Mouse (Mus musculus) myocyte (in vitro differentiated cells): Measurements from ENCODE around the gene Matn4. TPM values are rescaled to one million over a fixed set of nuclear protein-coding genes. Genes with fewer than 3 reads are reported as not detected.

ENCODE experiments used
- H3K27me3 ChIP-seq: one replicate; pipeline ENCODE4 v1.6.1; 2011; ENCODE audit not compliant: control insufficient read depth, insufficient read depth, insufficient read length
- H3K36me3 ChIP-seq: one replicate; pipeline ENCODE4 v1.6.1; 2011; ENCODE audit not compliant: control insufficient read depth, insufficient read depth
- H3K4me2 ChIP-seq: one replicate; pipeline ENCODE4 v1.6.1; 2011; ENCODE audit warnings: low read depth, control low read depth
- H3K4me3 ChIP-seq: one replicate; pipeline ENCODE4 v1.5.1; 2011; ENCODE audit warnings: mild to moderate bottlenecking, control low read depth, moderate library complexity
- H3K79me2 ChIP-seq: one replicate; pipeline ENCODE4 v1.6.1; 2011; ENCODE audit not compliant: control insufficient read depth, insufficient read depth
- H3ac ChIP-seq: one replicate; pipeline ENCODE4 v1.6.1; 2011; ENCODE audit not compliant: control insufficient read depth, insufficient read length
- CEBPB ChIP-seq: IDR thresholded peaks from 2 replicates; pipeline ENCODE4 v1.6.1; 2011; ENCODE audit warnings: mild to moderate bottlenecking, moderate library complexity; ENCODE audit not compliant: poor library complexity, insufficient read depth, severe bottlenecking
- E2F4 ChIP-seq: IDR thresholded peaks from one replicate; pipeline ENCODE4 v1.6.1; 2011; ENCODE audit warnings: mild to moderate bottlenecking, control low read depth, moderate library complexity; ENCODE audit not compliant: insufficient read depth
- MAX ChIP-seq: IDR thresholded peaks from one replicate; pipeline ENCODE4 v1.6.1; 2011; ENCODE audit warnings: low read depth, mild to moderate bottlenecking, control low read depth
- MYOD1 ChIP-seq, 3 experiments: IDR thresholded peaks; one replicate each; pipeline ENCODE4 v1.6.1; 2011; ENCODE audit warnings: control low read depth in 2 of 3, low read depth in 2 of 3, mild to moderate bottlenecking in 2 of 3, moderate library complexity in 1 of 3; ENCODE audit not compliant: insufficient read length in 2 of 3, control insufficient read depth in 1 of 3
- MYOG ChIP-seq, 3 experiments: IDR thresholded peaks; one replicate each; pipeline ENCODE4 v1.6.1; 2011; ENCODE audit warnings: control low read depth in 2 of 3, low read depth in 2 of 3, mild to moderate bottlenecking in 2 of 3; ENCODE audit not compliant: insufficient read length in 2 of 3, control insufficient read depth in 1 of 3, insufficient read depth in 1 of 3
- POLR2A ChIP-seq: IDR thresholded peaks from one replicate; pipeline ENCODE4 v1.6.1; 2011; ENCODE audit warnings: low read depth, mild to moderate bottlenecking, control low read depth, moderate library complexity; ENCODE audit not compliant: insufficient read length
- POLR2AphosphoS2 ChIP-seq: IDR thresholded peaks from one replicate; pipeline ENCODE4 v1.6.1; 2011; ENCODE audit warnings: low read depth, control low read depth; ENCODE audit not compliant: insufficient read length
- REST ChIP-seq: IDR thresholded peaks from one replicate; pipeline ENCODE4 v1.6.1; 2011; ENCODE audit warnings: mild to moderate bottlenecking, control low read depth, moderate library complexity; ENCODE audit not compliant: insufficient read depth, insufficient read length
- SRF ChIP-seq: IDR thresholded peaks from one replicate; pipeline ENCODE4 v1.6.1; 2011; ENCODE audit warnings: low read depth; ENCODE audit not compliant: control insufficient read depth, insufficient read length
- TCF12 ChIP-seq: IDR thresholded peaks from one replicate; pipeline ENCODE4 v1.6.1; 2011; ENCODE audit warnings: mild to moderate bottlenecking, control low read depth; ENCODE audit not compliant: poor library complexity, insufficient read depth, severe bottlenecking
- TCF3 ChIP-seq: IDR thresholded peaks from one replicate; pipeline ENCODE4 v1.6.1; 2011; ENCODE audit warnings: low read depth, control low read depth; ENCODE audit not compliant: insufficient read length
- USF1 ChIP-seq: IDR thresholded peaks from one replicate; pipeline ENCODE4 v1.6.1; 2011; ENCODE audit warnings: low read depth, mild to moderate bottlenecking, control low read depth, moderate library complexity
- polyA plus RNA-seq: library from polyadenylated mRNA; unstranded; fragments of >200 nt; fragmentation: generic; extraction: Trizol; gene quantifications from one replicate; pipeline ENCODE4 v1.2.1, GENCODE M21; 2012; ENCODE audit warnings: missing spikeins

Matn4 gene
- polyA plus RNA-seq = 0.01 TPM

DNA sequence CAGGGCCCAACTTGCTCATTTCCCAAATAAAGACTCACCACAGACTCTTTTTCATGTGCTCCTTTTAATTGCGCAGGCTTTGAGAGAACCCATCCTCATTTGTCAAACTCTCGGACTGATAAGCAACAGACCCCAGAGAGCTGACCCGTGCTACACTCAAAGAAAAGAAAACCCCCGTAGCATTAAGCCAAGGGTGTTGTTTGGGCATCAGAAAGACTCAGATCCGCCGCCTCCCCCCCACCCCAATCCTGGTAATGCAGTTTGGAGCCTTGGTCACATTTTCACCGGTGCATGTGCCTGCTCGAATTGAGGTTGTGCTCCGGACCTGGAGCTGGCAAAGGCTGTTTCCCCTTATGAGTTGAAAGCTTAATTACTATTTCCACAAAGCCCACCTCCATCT, at the start of gene Matn4:
Gene Matn4 (minus strand): TSS at position 101 of the 400 bp plus-strand sequence.
- Histone ChIP-seq H3K4me2 (no peak within 1 kb of the TSS), H3K36me3 (no peaks in the 10 kb centered on the region), H3K4me3 (no peak within 1 kb of the TSS), H3K79me2 (no peaks in the 10 kb centered on the region), H3K27me3 (peaks cover 52% of the 10 kb centered on the region), H3ac (no peak within 1 kb of the TSS)
- TF ChIP-seq TCF3 (no peak), SRF (no peak), CEBPB (no peak), TCF12 (no peak), USF1 (no peak), MAX (no peak), POLR2AphosphoS2 (no peak), POLR2A (no peak), REST (no peak), E2F4 (no peak)

GRCm38 (mm10) chr2:164453887-164454500, 49.0 kb upstream of the Matn4 start:
- Histone ChIP-seq H3K4me3 (no peak overlapping the region), H3K79me2 (no peaks in the 10 kb centered on the region), H3K36me3 (no peaks in the 10 kb centered on the region), H3ac (no peak overlapping the region), H3K27me3 (no peaks in the 10 kb centered on the region), H3K4me2 (no peak overlapping the region)
- TF ChIP-seq POLR2A (no peak), SRF (no peak), E2F4 (no peak), TCF3 (no peak), MYOD1 (IDR thresholded peaks at IDR 0.05; ENCODE audit: control insufficient read depth in 1 of 3, insufficient read length in 2 of 3, low read depth in 2 of 3) (no peak), MAX (no peak), REST (no peak), CEBPB (no peak), USF1 (no peak), TCF12 (no peak), POLR2AphosphoS2 (no peak), MYOG (IDR thresholded peaks at IDR 0.05; ENCODE audit: control insufficient read depth in 1 of 3, insufficient read depth in 1 of 3, insufficient read length in 2 of 3, low read depth in 2 of 3) (no peak)

GRCm38 (mm10) chr2:164453047-164453757, 48.2 kb upstream of the Matn4 start:
- Histone ChIP-seq H3K4me2 (no peak overlapping the region), H3ac (no peak overlapping the region), H3K79me2 (no peaks in the 10 kb centered on the region), H3K36me3 (no peaks in the 10 kb centered on the region), H3K4me3 (no peak overlapping the region), H3K27me3 (no peaks in the 10 kb centered on the region)
- no peak for TF ChIP-seq MAX
- TF ChIP-seq POLR2AphosphoS2 = no peak
- TF ChIP-seq USF1 = no peak
- TF ChIP-seq SRF = no peak
- no peak for TF ChIP-seq CEBPB
- TF ChIP-seq TCF12 = no peak
- no peak for TF ChIP-seq POLR2A
- no peak for TF ChIP-seq TCF3
- no peak for TF ChIP-seq MYOG (IDR thresholded peaks at IDR 0.05; ENCODE audit: control insufficient read depth in 1 of 3, insufficient read depth in 1 of 3, insufficient read length in 2 of 3, low read depth in 2 of 3)
- no peak for TF ChIP-seq MYOD1 (IDR thresholded peaks at IDR 0.05; ENCODE audit: control insufficient read depth in 1 of 3, insufficient read length in 2 of 3, low read depth in 2 of 3)
- no peak for TF ChIP-seq REST
- TF ChIP-seq E2F4 = no peak

DNA sequence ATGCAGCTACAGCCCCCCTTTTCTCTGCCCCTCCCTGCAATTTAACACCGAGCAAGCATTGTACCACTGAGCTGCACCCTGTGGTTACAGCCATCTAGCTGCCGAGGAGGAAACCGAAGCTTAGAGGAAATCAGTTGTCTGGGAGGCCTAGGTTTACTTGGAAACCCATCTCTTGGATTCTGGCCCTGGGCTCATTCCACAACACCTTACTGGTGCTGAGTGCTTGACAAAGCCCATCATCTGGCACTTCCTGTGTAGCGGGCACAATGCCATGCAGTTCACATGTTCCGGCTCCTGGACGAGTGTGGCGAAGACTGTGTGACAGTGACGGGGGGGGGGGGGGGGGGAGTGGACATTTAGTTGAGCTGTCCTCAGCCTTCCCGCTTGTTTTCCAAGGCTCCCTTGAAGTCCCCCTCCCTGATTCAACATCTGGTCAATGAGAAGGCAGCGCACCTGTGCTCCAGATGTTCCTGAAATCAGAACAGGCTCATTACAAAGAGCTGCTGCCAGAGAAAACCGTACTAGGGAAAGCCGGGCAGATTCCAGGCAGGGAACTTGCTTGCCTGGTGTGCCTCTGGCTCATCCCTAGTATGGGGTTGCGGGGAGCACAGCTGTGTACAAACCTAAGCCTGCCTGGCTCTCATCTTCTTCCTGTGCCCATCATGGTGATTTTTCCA, 47.2 kb upstream of the Matn4 start:
- Histone ChIP-seq H3K27me3 (no peaks in the 10 kb centered on the region), H3K4me3 (no peak overlapping the region), H3ac (no peak overlapping the region), H3K79me2 (no peaks in the 10 kb centered on the region), H3K36me3 (no peaks in the 10 kb centered on the region), H3K4me2 (peak overlapping the region; percentile 42)
- peak in 1 of 3 experiments; percentile 61 for TF ChIP-seq MYOD1 (IDR thresholded peaks at IDR 0.05; ENCODE audit: control insufficient read depth in 1 of 3, insufficient read length in 2 of 3, low read depth in 2 of 3)
- no peak for TF ChIP-seq REST
- no peak for TF ChIP-seq POLR2A
